Mouse (Mus musculus): ENCODE results near the gene 4930451I11Rik. TPM values are rescaled to one million over a fixed set of nuclear protein-coding genes. Genes with fewer than 3 reads are reported as not detected.

4930451I11Rik gene
- polyA plus RNA-seq (2012; ENCODE audit: low replicate concordance) = not detected in 2 replicates

GRCm38 (mm10) chr7:126831539-126831938 is at the start of gene 4930451I11Rik:
4930451I11Rik (minus strand) TSS chr7:126831639.

GRCm38 (mm10) chr7:126862147-126862784 is 30.8 kb upstream of the 4930451I11Rik start, which contains the start of gene Ino80e:
Ino80e (minus strand) TSS chr7:126862377.

GRCm38 (mm10) chr7:126861429-126862130 is 30.1 kb upstream of the 4930451I11Rik start, which contains the start of gene Hirip3:
Hirip3 (plus strand) TSS chr7:126861972.

GRCm38 (mm10) chr7:126847116-126847420 is 15.6 kb upstream of the 4930451I11Rik start, which contains the start of gene Doc2a:
Doc2a (plus strand) TSS chr7:126847416.

GRCm38 (mm10) chr7:126797411-126798126 is 33.9 kb downstream of the 4930451I11Rik start, which contains the start of gene Fam57b:
Fam57b (plus strand) TSS chr7:126797668.

GRCm38 (mm10) chr7:126791851-126792720 is 39.4 kb downstream of the 4930451I11Rik start, which contains the start of gene Ppp4c:
Ppp4c (minus strand) TSS chr7:126792496.

GRCm38 (mm10) chr7:126780971-126781635 is 50.3 kb downstream of the 4930451I11Rik start, which contains the start of gene Tbx6:
Tbx6 (plus strand) TSS chr7:126781483.

Other genes starting within 250 kb of the 4930451I11Rik start
- 13.9 and 17.3 TPM in 2 replicates for gene Apobr, start 246.7 kb downstream of the 4930451I11Rik start, polyA plus RNA-seq (2012; ENCODE audit: low replicate concordance)
- gene Cln3, start 245.8 kb downstream of the 4930451I11Rik start, polyA plus RNA-seq (2012; ENCODE audit: low replicate concordance) = 6.0 and 18.7 TPM in 2 replicates
- gene Il27, start 236.7 kb downstream of the 4930451I11Rik start, polyA plus RNA-seq (2012; ENCODE audit: low replicate concordance) = 0.47 and 2.1 TPM in 2 replicates
- 5.4 and 6.2 TPM in 2 replicates for gene Nupr1, start 200.8 kb downstream of the 4930451I11Rik start, polyA plus RNA-seq (2012; ENCODE audit: low replicate concordance)
- gene Sgf29, start 182.3 kb downstream of the 4930451I11Rik start, polyA plus RNA-seq (2012; ENCODE audit: low replicate concordance) = 23.6 and 70.5 TPM in 2 replicates
- gene Sult1a1, start 155.2 kb downstream of the 4930451I11Rik start, polyA plus RNA-seq (2012; ENCODE audit: low replicate concordance) = 0.32 TPM in 1 of 2 replicates, not detected in the other
- gene Bola2, start 136.2 kb downstream of the 4930451I11Rik start, polyA plus RNA-seq (2012; ENCODE audit: low replicate concordance) = 88.6 and 107 TPM in 2 replicates
- 2.9 and 6.9 TPM in 2 replicates for gene Slx1b, start 135.9 kb downstream of the 4930451I11Rik start, polyA plus RNA-seq (2012; ENCODE audit: low replicate concordance)
- 287 and 313 TPM in 2 replicates for gene Coro1a, start 123.9 kb downstream of the 4930451I11Rik start, polyA plus RNA-seq (2012; ENCODE audit: low replicate concordance)
- 115 and 138 TPM in 2 replicates for gene Mapk3, start 72.0 kb downstream of the 4930451I11Rik start, polyA plus RNA-seq (2012; ENCODE audit: low replicate concordance)
- 0.77 and 2.4 TPM in 2 replicates for gene Gdpd3, start 65.3 kb downstream of the 4930451I11Rik start, polyA plus RNA-seq (2012; ENCODE audit: low replicate concordance)
- gene Ypel3, start 54.7 kb downstream of the 4930451I11Rik start, polyA plus RNA-seq (2012; ENCODE audit: low replicate concordance) = 188 and 399 TPM in 2 replicates
- 8.3 and 13.4 TPM in 2 replicates for gene Tbx6, start 50.2 kb downstream of the 4930451I11Rik start, polyA plus RNA-seq (2012; ENCODE audit: low replicate concordance)
- 129 and 143 TPM in 2 replicates for gene Ppp4c, start 39.1 kb downstream of the 4930451I11Rik start, polyA plus RNA-seq (2012; ENCODE audit: low replicate concordance)
- gene Fam57b, start 34.0 kb downstream of the 4930451I11Rik start, polyA plus RNA-seq (2012; ENCODE audit: low replicate concordance) = 1.5 and 3.9 TPM in 2 replicates
- not detected in 2 replicates for gene Doc2a, start 15.8 kb upstream of the 4930451I11Rik start, polyA plus RNA-seq (2012; ENCODE audit: low replicate concordance)
- 80.7 and 110 TPM in 2 replicates for gene Hirip3, start 30.3 kb upstream of the 4930451I11Rik start, polyA plus RNA-seq (2012; ENCODE audit: low replicate concordance)
- gene Ino80e, start 30.7 kb upstream of the 4930451I11Rik start, polyA plus RNA-seq (2012; ENCODE audit: low replicate concordance) = 1,584 and 1,973 TPM in 2 replicates
- gene Taok2, start 53.1 kb upstream of the 4930451I11Rik start, polyA plus RNA-seq (2012; ENCODE audit: low replicate concordance) = 249 and 381 TPM in 2 replicates
- 61.9 and 90.6 TPM in 2 replicates for gene Tmem219, start 91.3 kb upstream of the 4930451I11Rik start, polyA plus RNA-seq (2012; ENCODE audit: low replicate concordance)
- 31.6 and 58.9 TPM in 2 replicates for gene Kctd13, start 97.2 kb upstream of the 4930451I11Rik start, polyA plus RNA-seq (2012; ENCODE audit: low replicate concordance)
- gene Asphd1, start 117.9 kb upstream of the 4930451I11Rik start, polyA plus RNA-seq (2012; ENCODE audit: low replicate concordance) = not detected in 2 replicates
- gene Sez6l2, start 118.9 kb upstream of the 4930451I11Rik start, polyA plus RNA-seq (2012; ENCODE audit: low replicate concordance) = 1.1 and 3.1 TPM in 2 replicates
- gene Cdipt, start 144.3 kb upstream of the 4930451I11Rik start, polyA plus RNA-seq (2012; ENCODE audit: low replicate concordance) = 99.0 and 127 TPM in 2 replicates
- gene Cdiptos, start 144.5 kb upstream of the 4930451I11Rik start, polyA plus RNA-seq (2012; ENCODE audit: low replicate concordance) = 0.24 TPM in 1 of 2 replicates, not detected in the other
- 12.2 and 16.3 TPM in 2 replicates for gene Mvp, start 183.0 kb upstream of the 4930451I11Rik start, polyA plus RNA-seq (2012; ENCODE audit: low replicate concordance)
- gene Pagr1b, start 184.8 kb upstream of the 4930451I11Rik start, polyA plus RNA-seq (2012; ENCODE audit: low replicate concordance) = not detected in 2 replicates
- 0.99 and 28.8 TPM in 2 replicates for gene Pagr1a, start 185.7 kb upstream of the 4930451I11Rik start, polyA plus RNA-seq (2012; ENCODE audit: low replicate concordance)
- 89.5 and 197 TPM in 2 replicates for gene Gm42742, start 189.5 kb upstream of the 4930451I11Rik start, polyA plus RNA-seq (2012; ENCODE audit: low replicate concordance)
- gene Prrt2, start 189.6 kb upstream of the 4930451I11Rik start, polyA plus RNA-seq (2012; ENCODE audit: low replicate concordance) = 0.20 and 7.0 TPM in 2 replicates
- gene Maz, start 195.4 kb upstream of the 4930451I11Rik start, polyA plus RNA-seq (2012; ENCODE audit: low replicate concordance) = 992 and 1,684 TPM in 2 replicates
- gene Kif22, start 210.8 kb upstream of the 4930451I11Rik start, polyA plus RNA-seq (2012; ENCODE audit: low replicate concordance) = 23.8 and 26.3 TPM in 2 replicates

All from leukemia stem cell, adult 10-12 weeks (primary cell).